Mouse (Mus musculus) urinary bladder, postnatal 4 days (tissue): ENCODE measurements around the gene Srd5a1.

ENCODE experiments used
- DNase-seq, 2 experiments: peaks; one replicate each; pipeline ENCODE4 v3.0.0; 2021 to 2022; ENCODE audit warnings: low spot score in 2 of 2

Srd5a1 gene

DNA sequence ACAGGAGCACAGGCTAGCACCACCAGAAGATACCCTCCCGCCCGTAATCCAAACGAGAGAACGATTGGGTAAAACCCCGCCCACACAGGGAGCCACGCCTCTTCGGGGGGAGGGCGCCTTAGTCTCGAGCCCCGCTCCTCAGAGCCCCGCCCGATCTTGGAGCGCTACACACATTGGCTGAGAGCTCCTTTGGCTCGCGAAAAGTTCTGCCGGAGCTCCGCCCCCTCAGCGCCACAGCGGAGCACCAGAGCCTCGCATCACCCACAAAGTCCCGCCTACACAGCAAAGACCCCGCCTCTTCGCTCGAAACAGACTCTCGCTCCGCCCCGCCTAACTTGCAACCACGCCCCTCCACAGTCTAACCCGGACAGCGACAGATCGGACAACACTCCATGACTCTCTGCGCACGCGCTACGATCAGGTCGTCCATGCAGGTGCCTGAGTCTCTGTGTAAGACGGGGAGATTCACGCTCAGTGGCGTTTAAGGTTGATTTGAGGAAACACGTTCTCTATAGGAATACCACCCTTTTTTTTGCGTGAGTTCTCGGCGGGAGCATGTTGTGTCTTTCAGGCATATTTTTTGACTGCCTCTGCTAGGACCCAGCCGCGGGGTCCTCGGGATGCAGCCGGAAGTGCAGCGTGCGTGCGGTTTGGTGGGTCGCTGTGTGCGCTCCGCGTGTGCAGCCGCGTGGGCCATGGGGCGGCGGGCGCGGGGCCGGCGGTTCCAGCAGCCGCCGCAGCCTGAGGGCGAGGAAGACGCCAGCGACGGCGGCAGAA is at the start of gene Srd5a1:
Gene Srd5a1, minus strand, starts transcription at position 45 of the 777 bp plus-strand sequence.
- DNase-seq: peak; percentile 98

DNA sequence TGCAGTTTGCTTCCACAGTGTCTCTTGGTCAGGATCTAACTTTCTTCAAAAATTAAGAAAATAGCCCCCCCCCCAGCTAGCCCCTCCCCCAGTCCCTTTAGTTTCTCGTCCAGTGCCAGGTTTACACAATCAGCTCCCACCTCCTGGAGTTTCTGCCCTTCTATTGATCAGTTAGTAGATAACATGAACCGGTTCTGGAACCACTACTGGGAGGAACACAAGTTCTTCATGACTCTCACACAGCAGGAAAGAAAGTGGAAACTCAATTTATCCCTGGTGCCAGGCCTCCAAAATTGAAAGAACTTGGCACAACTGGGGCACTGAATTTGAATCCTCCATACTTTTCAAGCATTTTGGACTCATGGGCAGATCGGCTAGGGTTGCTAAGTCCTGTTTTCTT is 43.3 kb upstream of the Srd5a1 start:
- DNase-seq: peak in 1 of 2 experiments; percentile 5

DNA sequence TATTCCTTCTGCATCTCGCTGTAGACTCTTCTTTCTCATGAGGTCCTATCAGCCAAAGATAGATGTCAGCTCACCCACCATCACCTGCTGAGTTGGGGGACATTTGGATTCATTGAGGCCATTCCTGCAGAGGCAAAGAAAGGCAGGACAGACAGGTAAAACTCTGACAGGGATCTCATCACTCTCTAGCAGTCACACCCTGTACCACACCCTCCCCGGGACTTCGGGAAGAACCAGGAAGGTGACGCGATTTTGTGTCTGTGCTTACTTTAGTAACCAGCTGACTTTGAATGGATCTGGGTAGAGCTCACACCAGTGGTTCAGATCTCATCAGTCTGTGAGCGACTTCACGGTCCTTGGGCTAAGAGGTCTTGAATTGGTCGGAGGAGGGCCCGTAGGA is 35.2 kb upstream of the Srd5a1 start:
- peak in 1 of 2 experiments; percentile 56 for DNase-seq

DNA sequence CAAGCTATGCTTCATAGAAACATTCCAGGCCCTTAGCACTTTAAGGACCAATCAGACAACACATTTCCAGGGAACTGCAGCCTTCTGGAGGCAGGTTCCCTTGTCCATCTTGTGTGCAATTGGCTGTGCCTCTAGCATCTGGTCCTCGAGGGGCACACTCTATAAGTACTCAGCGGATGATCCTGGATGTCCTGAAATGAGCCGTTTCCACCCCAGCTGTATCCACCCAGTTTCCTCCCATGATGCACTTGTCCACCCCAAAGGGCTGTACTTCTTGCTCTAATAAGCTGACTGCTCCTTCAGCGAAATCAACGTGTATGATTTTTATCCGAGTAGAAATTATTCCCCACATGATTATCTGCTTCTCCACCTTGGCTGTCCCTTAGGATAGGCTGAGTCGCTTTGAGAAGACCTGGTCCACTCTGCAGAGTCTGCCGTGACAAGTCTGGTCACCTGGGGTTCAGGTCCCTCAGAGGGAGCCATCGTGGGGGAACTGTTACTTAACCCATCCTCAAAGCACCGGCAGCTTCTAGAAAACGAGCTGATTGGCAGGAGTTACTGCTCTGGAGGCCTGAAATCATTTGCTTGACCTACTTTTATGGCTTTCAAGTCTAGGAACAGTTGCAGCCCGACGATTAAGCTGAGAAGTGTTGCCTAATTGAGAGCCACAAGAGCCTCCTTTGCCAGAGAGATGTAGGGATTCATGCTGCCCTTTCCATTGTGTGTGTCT is 34.6 kb upstream of the Srd5a1 start:
- DNase-seq: peak in 1 of 2 experiments; percentile 51

DNA sequence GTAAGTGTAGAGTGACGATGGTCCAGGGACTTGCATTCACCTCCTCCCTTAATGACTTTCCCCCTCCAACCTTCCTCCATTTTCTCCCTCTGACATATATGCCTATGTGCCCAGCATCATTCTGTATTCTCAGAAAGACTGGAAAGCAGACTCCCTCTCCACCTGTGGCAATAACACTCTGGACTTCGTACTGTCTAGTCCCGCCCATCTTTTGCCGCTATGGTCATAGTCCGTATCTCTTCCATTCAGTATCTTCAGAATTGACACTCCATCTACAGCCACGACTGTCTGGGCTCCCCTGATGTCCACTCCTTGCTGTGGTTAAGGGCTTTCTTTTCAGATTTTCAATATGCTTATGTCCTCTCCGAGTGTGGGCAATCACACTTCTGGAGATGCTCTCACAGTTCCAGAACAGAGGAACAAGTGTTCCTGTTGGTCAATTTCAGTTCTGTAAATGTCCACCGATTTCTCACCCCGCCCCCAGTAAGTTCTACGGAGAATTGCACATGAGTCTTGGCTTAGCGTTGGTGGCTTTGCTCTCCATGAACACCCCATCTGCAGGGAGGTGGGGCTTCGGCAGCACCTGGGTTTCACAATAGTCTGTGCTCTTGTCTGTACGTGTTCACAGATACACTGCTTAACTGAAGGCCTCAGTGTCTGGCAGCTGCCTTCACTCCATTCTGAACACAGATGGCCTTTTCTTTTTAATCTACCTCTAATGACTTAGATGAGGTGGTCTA is 33.4 kb upstream of the Srd5a1 start:
- peak; percentile 14 to 47 for DNase-seq

DNA sequence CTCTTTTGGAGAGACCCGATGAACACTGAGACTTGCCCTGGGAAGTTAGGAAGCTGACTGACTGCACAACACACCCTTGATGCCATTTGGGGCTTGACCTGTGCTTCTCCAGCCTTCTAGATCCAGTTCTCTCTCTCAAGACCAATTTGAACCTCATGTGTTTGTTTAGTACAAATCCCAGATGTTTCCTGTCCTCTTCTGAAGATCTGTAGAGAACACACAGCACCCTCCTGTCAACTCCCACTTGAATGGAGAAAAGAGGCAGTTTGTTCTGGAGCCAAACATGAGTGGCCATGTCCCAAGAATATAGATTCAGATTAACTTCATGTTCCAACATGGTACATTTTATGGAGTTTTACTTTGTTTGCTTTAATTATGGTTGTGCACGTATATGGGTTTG is 32.7 kb upstream of the Srd5a1 start:
- no peak for DNase-seq

DNA sequence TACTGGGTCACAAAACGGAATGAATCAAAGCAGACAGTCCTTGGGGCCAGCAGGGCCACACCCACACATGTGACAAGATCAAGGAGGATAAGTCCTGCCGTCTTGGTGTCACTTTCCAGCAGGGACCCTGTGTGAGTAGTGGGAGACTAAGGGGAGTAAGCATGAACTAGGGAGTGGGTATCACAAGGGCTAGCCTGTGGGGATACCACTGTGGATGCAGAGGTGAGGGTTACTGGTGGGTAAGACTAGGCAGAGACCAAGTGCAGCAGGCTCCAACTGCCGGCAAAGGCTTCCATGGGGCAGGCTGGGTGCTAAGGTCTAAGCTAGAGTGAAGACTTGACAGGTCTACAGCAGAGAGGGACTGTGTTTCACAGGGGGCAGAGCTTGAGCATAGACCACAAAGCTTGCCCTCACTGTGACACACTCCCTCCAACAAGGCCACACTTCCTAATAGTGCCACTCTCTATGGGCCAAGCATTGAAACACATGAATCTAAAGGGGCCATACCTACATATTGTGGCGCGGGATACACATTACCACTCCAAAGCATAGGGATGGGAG is 31.5 kb upstream of the Srd5a1 start:
- DNase-seq: peak in 1 of 2 experiments; percentile 54

DNA sequence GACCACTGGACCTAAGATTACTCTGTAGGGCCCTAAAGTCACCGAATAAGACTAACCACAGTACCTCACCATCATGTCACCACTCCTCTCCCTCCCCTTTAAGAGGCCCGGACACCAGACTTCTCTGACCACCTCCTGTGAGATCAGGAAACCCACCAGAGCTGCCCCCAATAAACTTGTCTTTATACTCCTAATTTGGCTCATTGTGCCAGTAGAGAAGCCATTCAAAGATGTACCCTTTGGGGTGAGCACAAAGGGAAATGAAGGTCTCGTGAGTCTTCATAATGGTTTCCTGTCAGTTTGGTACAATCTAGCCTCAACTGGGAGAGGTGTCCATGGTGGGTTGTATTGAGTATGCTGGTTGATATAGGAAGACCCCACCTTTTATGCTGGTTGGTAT is 29.8 kb upstream of the Srd5a1 start:
- DNase-seq: peak in 1 of 2 experiments; percentile 25

DNA sequence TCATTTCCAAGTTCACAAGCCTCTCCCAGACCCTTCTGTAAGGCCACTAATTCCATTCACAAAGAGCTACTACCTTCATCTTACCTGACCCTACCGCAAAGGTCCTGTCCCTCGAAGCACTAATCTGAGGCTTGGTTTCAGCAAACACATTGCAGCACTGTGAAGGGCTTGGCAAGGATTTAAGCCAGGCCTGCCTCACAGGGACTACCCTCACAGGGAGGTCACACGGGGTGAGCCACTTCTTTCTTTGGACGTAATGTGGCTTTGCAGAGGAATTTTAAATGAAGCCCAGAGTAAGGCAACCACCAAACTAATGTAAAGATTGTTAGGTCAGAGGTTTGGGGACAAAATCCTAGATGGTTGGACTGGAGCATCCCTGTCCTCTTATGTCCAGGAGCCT is 29.3 kb upstream of the Srd5a1 start:
- DNase-seq: peak in 1 of 2 experiments; percentile 49

DNA sequence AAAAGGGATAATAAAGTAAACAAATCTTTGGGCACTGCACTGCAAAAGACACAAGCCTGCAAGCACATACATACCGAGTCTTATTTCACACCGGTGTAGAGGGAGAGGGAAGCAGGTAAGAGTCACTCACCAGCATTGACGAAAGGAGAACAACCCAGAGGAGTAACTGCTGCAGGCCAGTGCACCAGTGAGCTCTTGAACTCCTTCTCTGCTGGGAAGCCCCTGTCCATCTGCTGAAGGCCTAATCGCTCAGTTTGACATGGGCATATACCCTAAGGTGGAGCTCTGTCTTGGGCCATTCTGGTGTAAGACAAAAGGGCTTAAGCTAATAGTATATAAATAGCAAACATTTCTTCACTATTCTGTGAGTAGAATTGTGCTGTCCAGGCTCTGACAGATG is 28.9 kb upstream of the Srd5a1 start:
- DNase-seq: peak in 1 of 2 experiments; percentile 44

DNA sequence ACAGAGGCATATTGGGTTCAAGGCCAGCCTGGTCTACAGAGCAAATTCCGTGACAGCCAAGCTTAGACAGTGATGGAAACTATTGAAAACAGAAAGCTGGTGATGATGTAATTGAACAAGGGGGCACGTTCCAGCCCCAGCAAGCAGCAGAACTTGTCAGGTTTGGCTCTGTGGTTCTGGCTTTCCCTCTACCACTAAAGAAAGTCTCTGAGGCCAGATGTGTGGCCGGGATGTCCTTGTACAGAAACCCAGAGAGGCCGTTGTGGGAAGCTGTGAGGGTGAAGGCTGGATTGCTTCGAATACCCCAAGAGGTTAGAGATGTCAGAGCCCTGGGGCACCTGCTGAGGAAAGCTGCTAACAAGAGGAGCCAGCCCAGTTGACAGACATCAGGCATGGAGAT is 28.0 kb upstream of the Srd5a1 start:
- peak in 1 of 2 experiments; percentile 55 for DNase-seq

DNA sequence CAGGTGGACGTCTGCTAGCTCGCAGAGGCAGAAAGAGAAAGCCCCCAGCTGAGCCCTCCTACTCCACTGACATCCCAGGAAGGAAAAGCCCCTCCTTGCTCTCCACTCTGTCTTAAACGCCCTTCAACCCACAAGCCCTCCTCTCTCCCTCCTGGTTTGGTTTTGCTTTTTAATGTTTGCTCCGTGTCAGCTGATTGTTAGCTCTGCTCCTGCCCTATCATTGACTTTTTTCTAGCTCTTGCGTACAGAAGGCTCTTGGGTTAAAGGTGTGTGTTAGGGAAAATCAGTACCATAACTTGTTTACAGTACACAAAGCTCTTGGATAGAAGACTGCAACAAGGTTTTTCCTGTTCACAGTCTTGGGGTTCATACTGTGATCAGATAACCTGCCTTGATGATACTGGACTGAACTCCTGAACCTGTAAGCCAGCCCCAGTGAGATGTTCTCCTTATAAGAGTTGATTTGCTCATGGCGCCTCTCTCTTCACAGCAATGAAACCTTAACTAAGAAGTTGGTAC is 26.9 kb upstream of the Srd5a1 start:
- peak in 1 of 2 experiments; percentile 45 for DNase-seq

DNA sequence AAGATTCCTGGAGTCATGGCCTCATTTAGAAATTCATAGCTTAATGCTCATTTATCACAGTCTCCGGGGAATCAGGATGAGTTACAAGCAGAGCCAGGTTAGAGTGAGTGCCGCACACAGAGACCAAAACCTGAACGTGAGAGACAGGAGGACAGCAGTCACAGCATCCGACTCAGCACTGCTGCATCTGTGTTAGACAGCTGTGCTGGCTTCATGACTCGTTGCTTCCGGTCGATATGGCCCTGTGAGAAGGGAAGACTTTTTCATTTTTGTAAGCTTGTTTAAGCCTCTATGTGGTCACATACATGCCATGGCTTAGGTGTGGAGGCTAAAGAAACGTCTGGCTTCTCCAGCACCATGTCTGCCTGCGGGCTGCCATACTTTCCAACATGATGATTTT is 26.4 kb upstream of the Srd5a1 start:
- peak in 1 of 2 experiments; percentile 23 for DNase-seq

DNA sequence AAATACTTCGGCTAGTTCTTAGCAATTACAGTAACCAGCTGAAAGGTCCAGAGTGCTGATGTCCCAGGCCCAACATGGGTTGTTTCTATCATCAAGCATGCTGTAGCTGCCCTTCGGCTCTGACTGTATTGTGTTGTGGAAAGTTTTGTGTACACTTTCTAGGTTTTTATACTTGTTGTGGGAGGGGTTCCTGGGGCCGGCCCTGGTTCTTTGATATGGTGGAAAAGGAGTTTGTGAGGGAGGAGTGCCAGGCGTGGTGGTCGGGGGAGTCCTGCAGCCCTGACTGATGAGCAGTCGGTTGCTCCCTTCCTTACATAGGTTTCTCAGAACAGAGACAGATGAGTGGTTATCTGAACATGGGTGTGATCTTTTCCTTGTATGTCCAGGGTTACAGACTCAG is 25.6 kb upstream of the Srd5a1 start:
- DNase-seq: peak in 1 of 2 experiments; percentile 52

DNA sequence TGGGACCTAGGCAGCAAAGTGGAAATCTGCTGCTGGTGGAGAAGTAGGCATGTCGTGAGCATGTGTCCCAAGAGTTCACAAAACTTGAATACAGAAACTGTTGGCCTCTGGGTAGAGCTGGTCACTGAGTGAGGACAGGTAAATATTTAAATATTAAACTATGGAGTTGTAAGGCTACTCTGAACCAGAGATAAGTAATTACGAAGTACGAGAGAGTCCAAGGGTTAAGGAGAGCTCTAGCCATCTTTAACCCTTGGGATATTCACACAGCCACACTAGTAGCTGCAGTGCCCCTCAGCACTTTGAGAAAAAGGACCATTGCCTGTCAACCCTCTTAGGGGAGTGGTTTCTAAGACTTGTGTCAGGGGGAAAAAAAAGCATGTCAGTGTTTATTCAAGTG is 25.1 kb upstream of the Srd5a1 start:
- peak in 1 of 2 experiments; percentile 52 for DNase-seq

DNA sequence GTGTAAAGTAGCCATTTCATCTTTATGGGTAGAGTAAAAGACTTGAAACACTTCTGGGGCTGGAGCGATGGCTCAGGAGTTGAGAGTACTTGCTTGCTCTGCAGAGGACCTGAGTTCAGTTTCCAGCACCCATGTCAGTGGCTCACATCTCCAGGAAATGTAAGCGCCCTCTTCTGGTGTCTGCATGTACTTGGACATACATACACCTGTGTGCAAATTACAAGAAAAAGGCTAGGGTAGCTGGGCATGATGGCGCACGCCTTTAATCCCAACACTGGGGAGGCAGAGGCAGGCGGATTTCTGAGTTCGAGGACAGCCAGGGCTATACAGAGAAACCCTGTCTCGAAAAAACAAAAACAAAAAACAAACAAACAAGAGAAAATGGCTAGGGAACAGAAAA is 24.6 kb upstream of the Srd5a1 start:
- peak in 1 of 2 experiments; percentile 40 for DNase-seq

DNA sequence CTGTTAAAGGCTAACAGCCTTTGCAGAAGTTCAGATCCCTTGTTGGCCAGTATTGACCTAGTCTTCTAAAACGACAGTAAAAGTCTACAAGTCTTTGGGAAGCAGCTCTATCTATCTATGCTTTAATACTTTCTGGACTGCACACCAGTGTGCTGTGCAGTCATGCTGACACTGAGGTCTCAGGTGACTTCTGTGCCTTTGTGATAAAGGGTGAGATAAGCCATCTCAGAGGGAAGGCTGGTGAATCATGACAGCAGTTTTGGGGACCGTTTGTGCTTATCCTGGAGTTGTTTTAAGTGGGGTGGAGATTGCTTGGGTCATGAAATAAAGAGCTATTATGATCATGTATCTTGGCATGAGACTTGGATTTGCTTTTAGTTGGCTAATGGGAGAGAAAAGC is 22.7 kb upstream of the Srd5a1 start:
- no peak for DNase-seq

DNA sequence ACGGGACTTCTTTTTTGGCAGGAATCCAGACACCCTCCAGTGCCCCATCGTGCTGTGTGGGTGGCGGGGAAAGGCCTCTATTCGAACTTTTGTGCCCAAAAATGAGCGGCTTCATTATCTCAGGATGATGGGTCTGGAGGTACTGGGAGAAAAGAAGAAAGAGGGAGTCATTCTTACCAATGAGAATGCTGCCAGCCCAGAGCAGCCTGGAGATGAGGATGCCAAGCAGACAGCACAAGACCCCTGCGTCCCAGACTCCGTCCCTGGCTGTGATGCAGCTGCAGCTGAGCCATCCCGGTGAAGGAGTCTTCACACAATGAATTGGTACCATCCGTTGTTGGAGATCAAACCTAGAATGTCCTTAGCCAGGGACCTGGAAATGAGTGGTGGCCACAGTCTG is 22.3 kb upstream of the Srd5a1 start:
- DNase-seq: peak in 1 of 2 experiments; percentile 55

DNA sequence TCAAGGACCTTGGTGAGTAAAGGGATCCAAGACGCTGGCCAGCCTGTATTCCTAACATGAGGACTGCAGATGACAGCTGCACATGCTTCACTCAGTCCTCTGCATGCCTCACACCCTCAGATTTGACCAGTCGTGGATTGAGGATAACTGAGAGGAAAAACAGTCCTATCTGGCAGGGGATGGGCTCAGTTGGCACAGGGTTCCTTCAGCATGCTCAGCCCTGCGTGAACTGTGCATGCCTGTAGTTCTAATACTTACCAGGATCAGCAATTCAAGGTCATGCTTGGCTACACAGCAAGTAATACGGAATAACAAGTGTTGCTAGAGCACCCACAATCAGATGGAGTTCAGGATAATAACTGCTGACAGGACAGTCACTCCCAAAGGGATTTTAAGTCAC is 20.4 kb upstream of the Srd5a1 start:
- peak in 1 of 2 experiments; percentile 35 for DNase-seq

DNA sequence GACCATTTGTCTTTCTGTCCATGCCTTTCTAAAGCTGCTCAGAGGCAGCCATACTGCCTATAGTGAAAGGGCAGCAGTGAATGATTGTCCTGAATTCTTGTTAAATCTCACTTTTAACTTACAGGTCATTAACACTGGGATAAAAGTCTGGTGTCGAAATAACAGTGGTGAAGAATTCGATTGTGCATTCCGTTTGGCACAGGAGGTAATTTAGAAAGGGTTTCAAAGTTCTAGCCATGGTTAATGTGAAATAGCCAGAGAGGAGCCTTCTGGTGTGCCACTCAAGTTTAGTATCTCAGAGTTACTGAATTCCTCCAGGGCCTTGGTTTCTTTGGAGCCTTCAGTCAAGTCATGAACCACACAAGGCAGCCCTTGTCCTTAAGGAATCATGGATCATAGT is 19.9 kb upstream of the Srd5a1 start:
- peak in 1 of 2 experiments; percentile 4 for DNase-seq

DNA sequence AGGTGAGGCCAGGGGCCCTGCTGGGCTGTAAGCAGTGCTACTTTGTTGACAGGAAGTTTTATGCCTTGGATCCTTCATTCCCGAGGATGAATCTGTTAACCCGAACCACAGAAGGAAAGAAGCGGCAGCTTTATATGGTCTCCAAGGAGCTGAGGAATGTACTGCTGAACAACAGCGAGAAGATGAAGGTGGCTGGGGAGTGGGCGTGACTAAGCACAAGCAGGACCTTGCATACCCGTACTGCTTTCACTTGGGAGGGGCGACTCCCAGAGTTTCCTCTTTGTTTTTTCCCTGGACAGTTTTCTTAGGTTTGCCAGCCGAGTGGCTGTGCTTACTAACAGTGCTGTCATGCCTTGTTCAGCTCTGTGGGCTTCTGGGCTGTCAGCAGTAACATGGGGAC is 19.3 kb upstream of the Srd5a1 start:
- peak in 1 of 2 experiments; percentile 32 for DNase-seq

DNA sequence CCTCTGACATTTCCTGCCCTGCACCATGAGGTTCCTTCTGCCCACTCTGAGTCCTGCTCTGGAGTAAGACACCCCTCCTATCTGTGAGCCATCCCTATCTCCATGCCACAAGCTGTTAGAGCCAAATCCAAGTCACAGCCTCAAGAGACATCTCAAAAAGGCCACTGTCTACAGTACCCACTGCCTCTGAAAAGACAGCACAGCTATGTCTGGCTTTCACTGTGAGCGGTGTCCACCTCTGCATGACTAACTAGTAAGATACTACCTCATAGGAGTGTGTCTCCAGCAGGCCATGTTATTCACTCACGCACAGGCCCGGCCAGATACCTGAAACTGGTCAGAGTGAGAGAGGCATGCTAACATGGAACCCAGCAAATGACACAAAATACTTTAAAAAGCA is 16.7 kb upstream of the Srd5a1 start:
- peak in 1 of 2 experiments; percentile 49 for DNase-seq
